ENCODE assay signal across 21 mouse cellular contexts in the genomic region with DNA sequence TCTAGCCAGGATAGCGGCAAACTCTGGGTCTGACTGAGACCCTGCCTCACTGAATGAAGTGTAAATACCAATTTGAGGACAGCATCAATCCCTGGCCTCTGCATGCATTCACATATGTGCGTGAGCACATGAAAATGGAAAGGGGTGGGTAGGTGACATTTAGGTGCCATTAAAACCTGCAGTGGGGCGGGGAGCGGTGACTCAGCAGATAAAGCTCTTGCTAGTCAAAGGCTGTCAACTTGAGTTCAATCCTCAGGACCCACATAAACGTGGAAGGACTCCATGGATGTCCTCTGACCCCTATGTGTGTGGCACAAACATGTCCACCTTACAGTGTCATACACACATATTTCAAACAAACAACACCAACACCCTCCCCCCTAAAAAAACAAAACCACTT. TPM values are rescaled to one million over a fixed set of nuclear protein-coding genes. Genes with fewer than 3 reads are reported as not detected.
A peak's percentile ranks its signal among the peaks of the same experiment; 100 is the strongest.
DNase-seq lines count a peak whose midpoint lies in the region; ATAC-seq lines count a peak whose summit lies in the region.
"Had no signal": no experiment of that assay in that cellular context is flagged by ENCODE, and none has a peak within 500 bp of the region (broad histone marks: within the 10 kb centered on the region; RNA-seq: fewer than 3 reads in every experiment).

No protein-coding gene starts in this region.

- DNase-seq in heart, postnatal 10 days, result no peak
- peak; percentile 73 for DNase-seq in c-Kit-negative CD71-positive TER-119-positive erythroid progenitor cells, embryonic 14.5 days (ENCODE audit: low read depth, low spot score)
- DNase-seq in limb, embryonic 10.5 days (ENCODE audit: low spot score), result no peak
- no peak for DNase-seq in cerebellum, postnatal 10 days
- no peak for DNase-seq in cerebellum, postnatal 36 days
- DNase-seq: adrenal gland, postnatal 10 days; cerebellum, adult 18-20 months; heart, postnatal 36 days; right cerebral cortex, postnatal 25 days; thymus, adult 2 months had no signal

- no peak overlapping the region for H3K4me3 ChIP-seq in heart, embryonic 13.5 days
- H3K4me3 ChIP-seq in limb, embryonic 10.5 days, result no peak overlapping the region
- H3K4me3 ChIP-seq in liver, embryonic 16.5 days (ENCODE audit: low read depth, low read length), result no peak overlapping the region
- H3K4me3 ChIP-seq: embryonic facial prominence, embryonic 12.5 days; kidney, embryonic 15.5 days; limb, embryonic 13.5 days; midbrain, embryonic 10.5 days; stomach, embryonic 15.5 days had no signal

- intact Hi-C loops in heart, postnatal 10 days (cut with DNase I), result no loop called here

- peaks cover 100% of the 10 kb centered on the region for H3K4me1 ChIP-seq in heart, embryonic 13.5 days
- peaks cover 89% of the 10 kb centered on the region for H3K4me1 ChIP-seq in limb, embryonic 10.5 days
- peaks cover 55% of the 10 kb centered on the region for H3K4me1 ChIP-seq in liver, embryonic 16.5 days (ENCODE audit: control insufficient read depth, low read depth, low read length)

- H3K27me3 ChIP-seq in heart, embryonic 13.5 days (replicated peaks), result peaks cover 9% of the 10 kb centered on the region; the same call in 1 of the 2 replicates
- H3K27me3 ChIP-seq in limb, embryonic 10.5 days (ENCODE audit: low read depth, poor library complexity, severe bottlenecking), result no peaks in the 10 kb centered on the region
- H3K27me3 ChIP-seq in liver, embryonic 16.5 days (ENCODE audit: control insufficient read depth, insufficient read depth, low read depth, low read length), result no peaks in the 10 kb centered on the region
- H3K27me3 ChIP-seq: embryonic facial prominence, embryonic 12.5 days; kidney, embryonic 15.5 days; stomach, embryonic 15.5 days had no signal

- H3K36me3 ChIP-seq in heart, embryonic 13.5 days, result 0 out of 2 replicates have a peak, but pooled peaks cover 3% of the 10 kb centered on the region
- peaks cover 4% of the 10 kb centered on the region; the same call in 1 of the 2 replicates for H3K36me3 ChIP-seq in limb, embryonic 10.5 days
- 0 out of 2 replicates have a peak, but pooled peaks cover 3% of the 10 kb centered on the region for H3K36me3 ChIP-seq in liver, embryonic 16.5 days (ENCODE audit: control insufficient read depth, insufficient read depth)
- H3K36me3 ChIP-seq: embryonic facial prominence, embryonic 12.5 days; limb, embryonic 13.5 days; midbrain, embryonic 10.5 days; stomach, embryonic 15.5 days had no signal

- H3K9me3 ChIP-seq in heart, embryonic 13.5 days, result no peaks in the 10 kb centered on the region
- H3K9me3 ChIP-seq in limb, embryonic 10.5 days (replicated peaks), result no peaks in the 10 kb centered on the region
- no peaks in the 10 kb centered on the region for H3K9me3 ChIP-seq in liver, embryonic 16.5 days (replicated peaks; ENCODE audit: control insufficient read depth, low read length)
- H3K9me3 ChIP-seq: embryonic facial prominence, embryonic 12.5 days; kidney, embryonic 15.5 days; limb, embryonic 13.5 days; midbrain, embryonic 10.5 days; stomach, embryonic 15.5 days had no signal

- H3K9ac ChIP-seq in heart, embryonic 13.5 days, result no peak overlapping the region
- peak overlapping the region; percentile 30 for H3K9ac ChIP-seq in liver, embryonic 16.5 days (ENCODE audit: low read depth, low read length)
- H3K9ac ChIP-seq: embryonic facial prominence, embryonic 12.5 days; hindbrain, embryonic 14.5 days; kidney, embryonic 15.5 days; limb, embryonic 13.5 days; stomach, embryonic 15.5 days had no signal

- 81% methylated on average over 5 of the region's 5 CpGs for WGBS in heart, embryonic 13.5 days
- 76% methylated on average over 5 of the region's 5 CpGs for WGBS in limb, embryonic 10.5 days
- WGBS in liver, embryonic 16.5 days (ENCODE audit: insufficient replicate concordance), result 52% methylated on average over 5 of the region's 5 CpGs

- no peak for ATAC-seq in heart, embryonic 13.5 days (ENCODE audit: extremely low read depth, insufficient number of reproducible peaks, low FRiP score, low TSS enrichment)
- no peak for ATAC-seq in liver, embryonic 16.5 days (ENCODE audit: low read depth)
- ATAC-seq: activated CD4-positive, CD25-positive, alpha-beta regulatory T cell, adult 4 months; forebrain, embryonic 16.5 days had no signal

- H3K27ac ChIP-seq in heart, embryonic 13.5 days (replicated peaks), result peak overlapping the region; percentile 97
- 0 out of 2 replicates have a peak overlapping the region, but pooled peaks have one; percentile 32 for H3K27ac ChIP-seq in limb, embryonic 10.5 days
- H3K27ac ChIP-seq in liver, embryonic 16.5 days (ENCODE audit: low read length), result peak overlapping the region; percentile 97
- H3K27ac ChIP-seq: embryonic facial prominence, embryonic 12.5 days; hindbrain, embryonic 14.5 days; limb, embryonic 13.5 days; macrophage; midbrain, embryonic 10.5 days had no signal

- H3K4me2 ChIP-seq in heart, embryonic 13.5 days, result no peak overlapping the region
- peak overlapping the region; percentile 32; the same call in 1 of the 2 replicates for H3K4me2 ChIP-seq in liver, embryonic 16.5 days (ENCODE audit: low read depth, low read length)
- H3K4me2 ChIP-seq: embryonic facial prominence, embryonic 12.5 days; hindbrain, embryonic 14.5 days; kidney, embryonic 15.5 days; limb, embryonic 13.5 days; stomach, embryonic 15.5 days had no signal

RNA-seq across cellular contexts. Expression of a gene that starts 50.8 kb away (rescaled TPM):
- 8.6 and 8.8 TPM in 2 replicates for polyA plus RNA-seq in heart, embryonic 13.5 days (2015; fragmentation: Nextera tagmentation; extraction: Ambion mirVana)
- 10 to 100 TPM; 67.9 to 71.6 TPM for total RNA-seq in heart, postnatal 10 days (2021)
- polyA plus RNA-seq in limb, embryonic 10.5 days (2016; fragmentation: Nextera tagmentation; extraction: Ambion mirVana), result 4.3 and 4.8 TPM in 2 replicates
- 1.4 and 1.5 TPM in 2 replicates for polyA plus RNA-seq in liver, embryonic 16.5 days (2015; fragmentation: Nextera tagmentation; extraction: Ambion mirVana)
- polyA plus RNA-seq: activated CD4-positive, CD25-positive, alpha-beta regulatory T cell, adult 4 months had no signal

Comparison
In these comparisons a context has a peak if more than half of its experiments do, and no peak if none do; other contexts are left out.
1. H3K27ac ChIP-seq: peak in every context shown above with its lines; median percentile 97 in heart, embryonic 13.5 days; 97 in liver, embryonic 16.5 days; 32 in limb, embryonic 10.5 days.